Mouse (Mus musculus) limb, embryonic 15.5 days (tissue): ENCODE results near the gene Rabac1. TPM values are rescaled to one million over a fixed set of nuclear protein-coding genes. Genes with fewer than 3 reads are reported as not detected.

Source experiments
- ATAC-seq: fragments of 200-750 bp; cut with Nextera tagmentation; 2 replicates; pipeline ENCODE4 v1.8.0; 2017; ENCODE audit warnings: low read depth, moderate TSS enrichment; ENCODE audit not compliant: insufficient number of reproducible peaks, low FRiP score, low TSS enrichment
- H3K27ac ChIP-seq: fragments of 300-500 bp; sonication (generic); 2 replicates; pipeline ENCODE4 v1.5.1; 2015; ENCODE audit warnings: moderate library complexity, mild to moderate bottlenecking, inconsistent platforms
- H3K27me3 ChIP-seq: fragments of 300-500 bp; sonication (generic); 2 replicates; pipeline ENCODE4 v1.6.1; 2015; ENCODE audit warnings: inconsistent platforms
- H3K36me3 ChIP-seq: fragments of 300-500 bp; sonication (generic); 2 replicates; pipeline ENCODE4 v1.6.1; 2015; ENCODE audit warnings: inconsistent platforms
- H3K4me1 ChIP-seq: fragments of 300-500 bp; sonication (generic); 2 replicates; pipeline ENCODE4 v1.6.1; 2015; ENCODE audit warnings: inconsistent platforms
- H3K4me2 ChIP-seq: fragments of 300-500 bp; sonication (generic); 2 replicates; pipeline ENCODE4 v1.6.1; 2015; ENCODE audit warnings: mild to moderate bottlenecking, inconsistent platforms
- H3K4me3 ChIP-seq: fragments of 300-500 bp; sonication (generic); 2 replicates; pipeline ENCODE4 v1.5.1; 2015; ENCODE audit warnings: mild to moderate bottlenecking, inconsistent platforms
- H3K9ac ChIP-seq: fragments of 300-500 bp; sonication (generic); 2 replicates; pipeline ENCODE4 v1.6.1; 2015; ENCODE audit warnings: inconsistent platforms
- H3K9me3 ChIP-seq: fragments of 300-500 bp; sonication (generic); 2 replicates; pipeline ENCODE4 v1.6.1; 2016; ENCODE audit warnings: inconsistent platforms
- WGBS: fragments of 180-500 bp; shearing (Covaris S2); methylation state at CpG from one replicate; pipeline ENCODE4 v1.1.7; 2015; 5-methylcytosine and 5-hydroxymethylcytosine counted together
- microRNA-seq: library from miRNA; unstranded; fragments of <30 nt; microRNA quantifications from one replicate; pipeline ENCODE4, GENCODE M21; 2016
- polyA plus RNA-seq: library from polyadenylated mRNA; unstranded; fragments of >200 nt; fragmentation: Nextera tagmentation; extraction: Ambion mirVana; gene quantifications from 2 replicates; pipeline ENCODE4 v1.2.1, GENCODE M21; 2015

The Rabac1 gene
- polyA plus RNA-seq, 1 experiment from 2014 or later = 209 TPM

DNA sequence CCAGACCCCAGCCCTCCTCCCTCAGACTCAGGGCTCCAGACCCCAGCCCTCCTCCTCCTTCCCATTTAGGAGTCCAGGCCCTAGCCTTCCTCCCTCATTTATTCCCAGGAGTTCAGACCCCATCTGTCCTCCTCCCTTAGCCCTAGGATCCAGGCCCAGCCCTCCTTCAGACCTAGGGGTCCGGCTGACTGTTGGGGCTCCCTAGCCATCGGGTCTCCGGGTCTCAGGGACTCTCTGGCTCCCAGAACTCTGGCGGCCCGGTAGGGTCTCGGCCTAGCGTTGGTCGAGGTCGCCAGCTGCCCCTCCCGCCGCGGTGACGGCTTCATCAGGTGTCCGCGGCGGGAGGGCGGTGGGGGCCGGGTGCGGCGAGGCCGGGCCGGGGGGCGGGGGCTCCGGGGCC is 18.6 kb downstream of the Rabac1 start:
- Histone ChIP-seq H3K27ac (no peak overlapping the region), H3K27me3 (peaks cover 84% of the 10 kb centered on the region), H3K4me1 (peaks cover 20% of the 10 kb centered on the region), H3K4me2 (peak overlapping the region; percentile 65), H3K4me3 (peak overlapping the region; percentile 44), H3K9ac (0 out of 2 replicates have a peak overlapping the region, but pooled peaks have one; percentile 26), H3K36me3 (no peaks in the 10 kb centered on the region), H3K9me3 (no peaks in the 10 kb centered on the region; the same call in 1 of the 2 replicates)
- no peak for ATAC-seq
- 1% methylated on average over 23 of the region's 24 CpGs for WGBS

DNA sequence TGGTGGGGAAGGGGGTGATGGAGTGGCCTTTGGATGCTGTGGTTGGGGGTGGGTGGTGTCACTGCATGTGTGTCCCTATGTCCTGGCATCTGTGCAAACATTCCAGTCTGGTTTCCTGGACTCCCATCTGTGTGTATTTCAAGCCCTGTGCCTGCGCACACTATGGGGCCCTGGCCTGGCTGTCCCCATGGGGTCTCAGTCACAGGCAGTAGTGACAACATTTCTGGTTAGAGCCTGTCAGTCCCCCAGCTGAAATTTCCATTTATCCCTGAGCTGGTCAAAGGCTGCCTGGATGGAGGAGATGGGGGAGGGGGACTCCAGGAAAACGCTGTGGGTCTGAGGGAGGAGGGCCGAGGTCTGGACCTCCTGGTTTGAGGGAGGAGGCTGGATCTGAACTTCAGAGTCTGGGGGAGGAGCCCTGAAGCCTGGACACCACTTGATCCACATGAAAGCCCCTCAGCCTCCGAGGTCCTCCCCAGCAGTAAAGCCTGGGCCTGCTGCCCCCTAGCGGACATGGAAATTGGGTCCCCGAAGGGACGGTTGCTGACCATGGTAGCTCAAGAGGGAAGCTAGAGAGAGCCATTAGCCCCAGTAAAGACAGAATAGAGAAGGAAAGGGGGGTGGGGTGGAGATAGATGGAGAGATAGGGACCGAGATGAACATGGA is 22.5 kb downstream of the Rabac1 start:
- H3K36me3 ChIP-seq = no peaks in the 10 kb centered on the region
- H3K4me2 ChIP-seq = no peak overlapping the region
- no peak overlapping the region for H3K27ac ChIP-seq
- H3K4me3 ChIP-seq = no peak overlapping the region
- peaks cover 99% of the 10 kb centered on the region for H3K27me3 ChIP-seq
- no peaks in the 10 kb centered on the region for H3K9me3 ChIP-seq
- peaks cover 16% of the 10 kb centered on the region for H3K4me1 ChIP-seq
- H3K9ac ChIP-seq = no peak overlapping the region
- 2% methylated on average over 8 of the region's 8 CpGs for WGBS
- no peak for ATAC-seq

DNA sequence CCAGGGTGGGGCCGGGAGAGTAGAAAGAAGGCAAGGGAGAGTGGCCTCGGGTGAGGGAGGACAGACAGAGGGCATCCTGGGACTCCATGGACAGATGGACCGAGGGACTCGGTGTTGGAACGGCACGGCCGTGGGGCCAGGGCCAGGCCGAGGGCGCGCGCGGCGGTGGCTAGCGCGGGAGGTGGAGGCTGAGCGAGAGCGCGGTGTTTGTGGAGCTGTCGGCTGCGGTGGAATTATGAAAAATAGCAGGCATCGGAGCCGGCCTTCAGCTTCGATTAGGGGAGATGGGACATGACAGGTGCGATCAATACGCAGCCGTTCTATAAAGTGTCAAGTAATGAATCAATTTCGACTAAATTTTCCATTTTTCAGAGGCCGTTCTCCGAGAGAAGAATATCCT is 23.8 kb downstream of the Rabac1 start:
- no peak overlapping the region for H3K4me2 ChIP-seq
- H3K27ac ChIP-seq = no peak overlapping the region
- H3K9ac ChIP-seq = no peak overlapping the region
- no peak for ATAC-seq
- no peak overlapping the region for H3K4me3 ChIP-seq
- no peaks in the 10 kb centered on the region for H3K9me3 ChIP-seq
- peaks cover 100% of the 10 kb centered on the region for H3K27me3 ChIP-seq
- peaks cover 15% of the 10 kb centered on the region for H3K4me1 ChIP-seq
- WGBS = 3% methylated on average over 29 of the region's 29 CpGs
- no peaks in the 10 kb centered on the region for H3K36me3 ChIP-seq

DNA sequence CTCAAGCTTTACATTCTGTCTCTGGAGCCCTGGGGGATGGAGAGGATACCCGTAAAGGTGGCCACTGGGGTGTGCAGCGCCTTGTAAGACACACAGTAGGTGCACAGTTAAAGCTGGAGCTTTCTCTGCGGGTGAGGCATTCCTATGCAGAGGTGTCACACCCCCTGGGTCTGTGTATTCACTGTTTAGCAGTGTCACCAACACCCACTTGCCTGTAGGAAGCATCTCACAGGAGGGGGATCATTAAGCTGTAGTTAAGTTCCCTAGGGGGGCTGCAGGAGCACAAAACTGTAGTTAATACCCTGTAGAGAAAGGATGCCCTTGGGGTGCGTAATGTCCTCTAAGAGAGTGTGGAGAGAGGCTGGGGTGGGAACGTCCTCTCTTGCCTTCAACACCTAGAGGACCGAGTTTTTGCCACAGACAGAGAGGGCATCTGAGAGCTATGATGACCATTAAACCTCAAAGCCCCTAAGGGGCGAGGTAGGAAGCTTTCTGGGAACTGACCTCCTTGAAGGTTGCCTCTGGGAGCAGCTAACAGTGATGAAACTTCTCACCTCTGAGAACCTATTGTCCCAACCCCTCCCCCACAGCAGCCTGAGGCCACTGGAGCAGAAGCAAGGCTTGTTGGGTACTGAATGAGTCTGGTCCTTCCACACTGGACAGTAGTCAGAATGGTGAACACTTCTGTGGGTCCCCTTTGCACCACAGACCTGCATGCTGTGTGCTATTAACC is 25.1 kb downstream of the Rabac1 start:
- peaks cover 15% of the 10 kb centered on the region for H3K4me1 ChIP-seq
- H3K4me3 ChIP-seq = no peak overlapping the region
- peaks cover 100% of the 10 kb centered on the region for H3K27me3 ChIP-seq
- no peak for ATAC-seq
- H3K36me3 ChIP-seq = no peaks in the 10 kb centered on the region
- no peak overlapping the region for H3K4me2 ChIP-seq
- no peak overlapping the region for H3K27ac ChIP-seq
- 3% methylated on average over 7 of the region's 7 CpGs for WGBS
- H3K9me3 ChIP-seq = no peaks in the 10 kb centered on the region
- no peak overlapping the region for H3K9ac ChIP-seq

DNA sequence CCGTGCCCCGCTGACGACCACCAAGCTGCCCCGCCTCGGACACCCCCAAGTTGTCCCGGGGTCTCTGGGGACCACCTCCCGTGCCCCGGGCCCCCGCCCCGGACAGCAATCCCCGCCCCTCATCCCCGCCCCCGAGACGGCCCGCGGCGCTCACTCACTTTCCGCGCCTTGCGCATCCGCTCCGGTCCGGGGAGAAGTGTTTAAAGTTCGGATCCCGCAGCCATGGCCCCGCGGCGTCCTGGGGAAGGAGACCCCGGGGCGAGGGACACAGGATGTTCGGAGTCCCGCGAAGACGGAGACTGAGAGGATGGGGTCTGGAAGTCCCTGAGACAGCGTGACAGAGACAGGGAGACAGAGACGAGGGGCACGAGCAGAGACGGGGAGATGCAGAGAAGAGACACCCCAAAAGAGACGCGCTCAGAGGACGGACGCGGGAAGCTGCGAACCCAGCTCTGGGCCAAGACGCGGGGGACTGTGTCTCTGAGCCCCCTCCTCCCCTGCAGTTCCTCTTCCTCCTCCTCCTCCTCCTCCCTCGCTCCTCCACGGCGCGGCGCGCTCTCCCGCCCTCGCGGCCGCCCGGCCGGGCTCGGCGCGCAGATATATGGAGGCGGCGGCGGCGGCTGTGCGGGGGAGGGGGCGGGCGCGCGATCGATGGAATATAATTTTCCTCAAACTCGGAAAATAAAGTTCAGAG is 28.1 kb downstream of the Rabac1 start, which contains the start of gene Gm4881:
TSS of gene Gm4881 (minus strand) at position 238 of the 694 bp plus-strand sequence.
- Histone ChIP-seq H3K27ac (no peak within 1 kb of the TSS), H3K4me3 (peak within 1 kb of the TSS; percentile 41), H3K27me3 (peaks cover 100% of the 10 kb centered on the region), H3K36me3 (no peaks in the 10 kb centered on the region), H3K4me2 (peak within 1 kb of the TSS; percentile 79), H3K4me1 (peaks cover 11% of the 10 kb centered on the region), H3K9ac (peak within 1 kb of the TSS; percentile 14; the same call in 1 of the 2 replicates), H3K9me3 (no peaks in the 10 kb centered on the region)
- 1% methylated on average over 69 of the region's 72 CpGs for WGBS
- ATAC-seq = no peak

DNA sequence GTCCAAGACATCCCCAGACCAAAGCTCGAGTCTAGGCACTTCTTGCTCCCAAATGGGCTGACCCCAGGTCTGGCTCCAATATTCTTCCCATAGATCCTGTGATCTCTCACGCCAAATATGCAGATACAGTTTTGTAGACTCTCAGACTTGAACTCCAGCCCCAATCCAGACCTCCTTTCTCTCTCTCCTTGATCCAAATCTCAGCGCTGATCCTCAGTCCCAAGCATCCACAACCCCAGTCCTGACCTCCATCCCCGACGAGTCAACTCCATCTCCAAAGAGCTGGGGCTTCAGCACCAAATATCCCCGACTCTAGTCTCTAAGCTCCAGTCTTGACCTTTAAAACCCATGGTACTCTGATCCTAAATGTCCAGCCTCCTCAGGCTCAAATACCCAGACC is 28.9 kb downstream of the Rabac1 start:
- no peaks in the 10 kb centered on the region for H3K36me3 ChIP-seq
- peaks cover 11% of the 10 kb centered on the region for H3K4me1 ChIP-seq
- ATAC-seq = no peak
- no peak overlapping the region for H3K9ac ChIP-seq
- no peak overlapping the region for H3K27ac ChIP-seq
- H3K9me3 ChIP-seq = no peaks in the 10 kb centered on the region
- no peak overlapping the region for H3K4me2 ChIP-seq
- H3K4me3 ChIP-seq = no peak overlapping the region
- H3K27me3 ChIP-seq = peaks cover 100% of the 10 kb centered on the region
- WGBS = 2% methylated on average over 6 of the region's 6 CpGs

DNA sequence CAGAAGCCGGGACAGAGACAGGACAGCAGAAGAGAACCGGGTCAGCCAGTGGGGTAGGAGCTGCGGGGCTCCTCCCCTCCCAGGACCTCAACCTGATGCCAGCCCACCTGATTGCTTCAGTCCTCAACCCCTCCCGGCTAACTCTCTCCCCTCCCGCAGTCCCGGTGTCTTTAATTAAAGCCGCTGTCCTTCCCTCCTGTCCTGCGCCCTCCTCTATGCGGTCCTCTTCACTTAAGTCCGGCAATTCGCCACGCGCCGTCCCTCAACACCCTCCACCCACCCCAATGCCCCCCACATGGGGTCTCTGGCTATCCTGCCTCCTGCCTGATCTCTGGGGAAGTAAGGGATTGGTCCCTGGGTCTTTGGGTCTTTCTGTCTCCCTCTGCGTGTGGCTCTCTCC is 40.9 kb downstream of the Rabac1 start:
- no peak for ATAC-seq
- no peak overlapping the region for H3K9ac ChIP-seq
- H3K27ac ChIP-seq = no peak overlapping the region
- no peak overlapping the region for H3K4me2 ChIP-seq
- 3% methylated on average over 15 of the region's 15 CpGs for WGBS
- H3K36me3 ChIP-seq = peaks cover 11% of the 10 kb centered on the region
- peaks cover 95% of the 10 kb centered on the region for H3K27me3 ChIP-seq
- H3K9me3 ChIP-seq = no peaks in the 10 kb centered on the region
- peaks cover 10% of the 10 kb centered on the region for H3K4me1 ChIP-seq
- no peak overlapping the region for H3K4me3 ChIP-seq

DNA sequence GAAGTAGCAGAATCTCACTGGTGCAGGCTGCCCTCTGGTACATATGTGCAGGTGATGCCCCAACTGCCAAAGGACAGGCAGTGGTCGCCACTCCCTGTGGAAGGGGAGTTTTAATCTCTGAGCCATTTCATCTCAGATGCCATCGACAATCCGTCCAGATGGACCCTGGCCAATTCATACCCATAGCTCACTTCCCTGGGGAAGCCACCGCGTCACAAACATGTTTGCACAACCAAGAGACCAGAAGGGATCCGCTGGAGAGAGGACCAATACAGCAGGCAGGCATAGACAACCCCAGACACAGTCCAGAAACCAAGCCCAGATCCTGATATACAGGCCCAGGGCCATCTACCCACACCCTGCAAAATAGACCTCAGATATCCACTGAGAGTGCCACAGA is 42.1 kb downstream of the Rabac1 start:
- H3K9ac ChIP-seq = no peak overlapping the region
- 59% methylated on average over 6 of the region's 6 CpGs for WGBS

More for the DNA sequence above, 42.1 kb downstream of the Rabac1 start:
- Histone ChIP-seq H3K4me2 (no peak overlapping the region), H3K27me3 (peaks cover 83% of the 10 kb centered on the region), H3K27ac (no peak overlapping the region), H3K4me1 (peaks cover 10% of the 10 kb centered on the region), H3K9me3 (no peaks in the 10 kb centered on the region), H3K36me3 (peaks cover 23% of the 10 kb centered on the region), H3K4me3 (no peak overlapping the region)
- ATAC-seq = no peak

Small RNAs within 50 kb of the gene (microRNA-seq; reads per million reads assigned to microRNA genes)
- gene Mir7046 (1.0 reads per million), gene Mir7047 (not detected)

Other genes with a start within 250 kb of the Rabac1 start
- not detected in 2 replicates for gene Gm4763, start 245.8 kb downstream of the Rabac1 start, polyA plus RNA-seq
- 0.23 and 0.25 TPM in 2 replicates for gene Cd177, start 212.4 kb downstream of the Rabac1 start, polyA plus RNA-seq
- 0.17 and 0.37 TPM in 2 replicates for gene Ceacam10, start 195.5 kb downstream of the Rabac1 start, polyA plus RNA-seq
- 12.0 and 12.4 TPM in 2 replicates for gene Gm9844, start 110.5 kb downstream of the Rabac1 start, polyA plus RNA-seq
- not detected in 2 replicates for gene Lypd4, start 102.8 kb downstream of the Rabac1 start, polyA plus RNA-seq
- not detected in 2 replicates for gene Dmrtc2, start 102.7 kb downstream of the Rabac1 start, polyA plus RNA-seq
- gene Rps19, start 88.4 kb downstream of the Rabac1 start, polyA plus RNA-seq = 2,364 and 2,933 TPM in 2 replicates
- 0.72 and 0.78 TPM in 2 replicates for gene Cd79a, start 75.4 kb downstream of the Rabac1 start, polyA plus RNA-seq
- gene Arhgef1, start 69.8 kb downstream of the Rabac1 start, polyA plus RNA-seq = 110 and 122 TPM in 2 replicates
- gene Gm4881, start 28.3 kb downstream of the Rabac1 start, polyA plus RNA-seq = not detected in 2 replicates
- gene Atp1a3, start 33.2 kb upstream of the Rabac1 start, polyA plus RNA-seq = 0.97 and 1.5 TPM in 2 replicates
- 4.2 and 5.7 TPM in 2 replicates for gene Grik5, start 99.6 kb upstream of the Rabac1 start, polyA plus RNA-seq
- gene Zfp574, start 99.8 kb upstream of the Rabac1 start, polyA plus RNA-seq = 28.8 and 29.5 TPM in 2 replicates
- 1.1 and 1.4 TPM in 2 replicates for gene Pou2f2, start 207.0 kb upstream of the Rabac1 start, polyA plus RNA-seq
- gene Dedd2, start 247.9 kb upstream of the Rabac1 start, polyA plus RNA-seq = 12.2 and 13.6 TPM in 2 replicates
- gene Zfp526, start 248.7 kb upstream of the Rabac1 start, polyA plus RNA-seq = 2.7 and 2.8 TPM in 2 replicates